In genomic region chr11:118459051-118459450, GRCm38 (mm10) we compare ENCODE assay signal across 8 mouse cellular contexts. TPM values are rescaled to one million over a fixed set of nuclear protein-coding genes. Genes with fewer than 3 reads are reported as not detected.
DNase-seq lines count a peak whose midpoint lies in the region; ATAC-seq and TF ChIP-seq lines count a peak whose summit lies in the region.

No protein-coding gene starts in this region.

- intact Hi-C loops in heart, postnatal 10 days (cut with DNase I), result no loop called here

- no peaks in the 10 kb centered on the region for H3K9me3 ChIP-seq in limb, embryonic 14.5 days (ENCODE audit: control insufficient read depth, low read length)

- no peak for TF ChIP-seq POLR2A in limb, embryonic 14.5 days (IDR thresholded peaks at IDR 0.05; ENCODE audit: borderline replicate concordance, extremely low read depth, insufficient read depth, insufficient read length)

- H3K4me2 ChIP-seq in limb, embryonic 14.5 days (replicated peaks; ENCODE audit: low read depth, low read length, severe bottlenecking), result no peak overlapping the region

- peak; percentile 22 for DNase-seq in CD4-positive, CD25-positive, alpha-beta regulatory T cell, adult 2 months (ENCODE audit: low read depth, low spot score)
- peak; percentile 41 for DNase-seq in brain, adult 2 months (ENCODE audit: low read depth, low spot score)
- DNase-seq in heart, postnatal 10 days, result peak; percentile 72 to 80
- no peak for DNase-seq in limb, embryonic 14.5 days (ENCODE audit: low spot score)
- no peak for DNase-seq in layer of hippocampus, postnatal 36 days
- no peak for DNase-seq in layer of hippocampus, postnatal 25 days (ENCODE audit: extremely low spot score in 1 of 2, low spot score in 1 of 2)

- no peak overlapping the region for H3K27ac ChIP-seq in limb, embryonic 14.5 days (replicated peaks; ENCODE audit: low read depth, low read length)

- no peaks in the 10 kb centered on the region for H3K27me3 ChIP-seq in limb, embryonic 14.5 days (ENCODE audit: control insufficient read depth, insufficient read depth, low read length)

- no peak overlapping the region for H3K4me3 ChIP-seq in limb, embryonic 14.5 days (replicated peaks; ENCODE audit: low read length)

- no peaks in the 10 kb centered on the region for H3K36me3 ChIP-seq in limb, embryonic 14.5 days (ENCODE audit: control insufficient read depth, insufficient read depth, low read length)

- whole genome bisulfite sequencing in limb, embryonic 14.5 days, result 25% methylated on average over 8 of the region's 8 CpGs

- no peak overlapping the region for H3K9ac ChIP-seq in limb, embryonic 14.5 days (ENCODE audit: low read depth, low read length, severe bottlenecking)

- no peaks in the 10 kb centered on the region for H3K4me1 ChIP-seq in limb, embryonic 14.5 days (ENCODE audit: control insufficient read depth, insufficient read depth, low read length)

- ATAC-seq in CD4-positive, CD25-positive, alpha-beta regulatory T cell, adult 4 months, result no peak
- ATAC-seq in limb, embryonic 14.5 days (ENCODE audit: low FRiP score, low read depth), result peak; percentile 60; the same call in 1 of the 2 replicates
- ATAC-seq in neutrophil, adult 5-6 weeks (ENCODE audit: extremely low read depth, insufficient number of reproducible peaks, low FRiP score, poor library complexity, severe bottlenecking), result 0 out of 2 replicates have a peak, but pooled peaks have one; percentile 13

RNA-seq across cellular contexts. Expression of gene Engase, which starts 17.6 kb away (rescaled TPM):
- 1 to 10 TPM; 2.3 to 5.1 TPM for polyA plus RNA-seq in CD4-positive, CD25-positive, alpha-beta regulatory T cell, adult 4 months (2017; shearing (Covaris generic))
- 1 to 10 TPM; 6.6 to 7.1 TPM for total RNA-seq in heart, postnatal 10 days (2021)
- polyA plus RNA-seq in limb, embryonic 14.5 days (2012; rRNA removed), result 7.9 and 9.6 TPM in 2 replicates
- polyA plus RNA-seq in limb, embryonic 14.5 days (2014; fragmentation: Nextera tagmentation; extraction: Ambion mirVana), result 4.5 and 7.9 TPM in 2 replicates
- 3.0 and 4.8 TPM in 2 replicates for total RNA-seq in neutrophil, adult 5-6 weeks (2017)
- 10 to 100 TPM; 15.2 to 15.5 TPM for total RNA-seq in layer of hippocampus, postnatal 36 days (2021)
- total RNA-seq in layer of hippocampus, postnatal 25 days (2021), result 10 to 100 TPM; 12.3 to 14.1 TPM

RNA-seq across cellular contexts. Expression of gene C1qtnf1, which starts 31.0 kb away (rescaled TPM):
- not detected for polyA plus RNA-seq in CD4-positive, CD25-positive, alpha-beta regulatory T cell, adult 4 months (2017; shearing (Covaris generic))
- total RNA-seq in heart, postnatal 10 days (2021), result 10 to 100 TPM; 38.0 to 38.4 TPM
- 12.5 and 16.0 TPM in 2 replicates for polyA plus RNA-seq in limb, embryonic 14.5 days (2012; rRNA removed)
- polyA plus RNA-seq in limb, embryonic 14.5 days (2014; fragmentation: Nextera tagmentation; extraction: Ambion mirVana), result 10.3 and 12.4 TPM in 2 replicates
- not detected in 2 replicates for total RNA-seq in neutrophil, adult 5-6 weeks (2017)
- 1 to 10 TPM; 2.2 to 2.7 TPM for total RNA-seq in layer of hippocampus, postnatal 36 days (2021)
- 1 to 10 TPM; 2.7 to 3.2 TPM for total RNA-seq in layer of hippocampus, postnatal 25 days (2021)

RNA-seq across cellular contexts. Expression of gene Cant1, which starts 40.2 kb away (rescaled TPM):
- polyA plus RNA-seq in CD4-positive, CD25-positive, alpha-beta regulatory T cell, adult 4 months (2017; shearing (Covaris generic)), result 10 to 100 TPM; 12.9 to 13.6 TPM
- 10 to 100 TPM; 20.4 to 22.0 TPM for total RNA-seq in heart, postnatal 10 days (2021)
- 47.7 and 61.8 TPM in 2 replicates for polyA plus RNA-seq in limb, embryonic 14.5 days (2012; rRNA removed)
- 29.3 and 35.3 TPM in 2 replicates for polyA plus RNA-seq in limb, embryonic 14.5 days (2014; fragmentation: Nextera tagmentation; extraction: Ambion mirVana)
- 30.5 and 34.5 TPM in 2 replicates for total RNA-seq in neutrophil, adult 5-6 weeks (2017)
- total RNA-seq in layer of hippocampus, postnatal 36 days (2021), result 10 to 100 TPM; 39.9 TPM
- 10 to 100 TPM; 38.7 to 39.0 TPM for total RNA-seq in layer of hippocampus, postnatal 25 days (2021)

RNA-seq across cellular contexts. Expression of gene Lgals3bp, which starts 57.2 kb away (rescaled TPM):
- 100 to 1,000 TPM in 1 of 2 experiments, 10 to 100 TPM in 1; 93.7 to 163 TPM for polyA plus RNA-seq in CD4-positive, CD25-positive, alpha-beta regulatory T cell, adult 4 months (2017; shearing (Covaris generic))
- total RNA-seq in heart, postnatal 10 days (2021), result 10 to 100 TPM; 31.3 to 31.7 TPM
- polyA plus RNA-seq in limb, embryonic 14.5 days (2012; rRNA removed), result 13.7 and 19.7 TPM in 2 replicates
- 8.2 and 8.7 TPM in 2 replicates for polyA plus RNA-seq in limb, embryonic 14.5 days (2014; fragmentation: Nextera tagmentation; extraction: Ambion mirVana)
- total RNA-seq in neutrophil, adult 5-6 weeks (2017), result 16.5 and 16.7 TPM in 2 replicates
- total RNA-seq in layer of hippocampus, postnatal 36 days (2021), result 10 to 100 TPM; 17.1 to 17.3 TPM
- 10 to 100 TPM; 13.5 to 14.2 TPM for total RNA-seq in layer of hippocampus, postnatal 25 days (2021)

Comparison
In these comparisons a context has a peak if more than half of its experiments do, and no peak if none do; other contexts are left out.
1. DNase-seq: peak in CD4-positive, CD25-positive, alpha-beta regulatory T cell, adult 2 months (single experiment), brain, adult 2 months (single experiment) and heart, postnatal 10 days (2 of 2); none in limb, embryonic 14.5 days (single experiment), layer of hippocampus, postnatal 36 days (0 of 2) and layer of hippocampus, postnatal 25 days (0 of 2).
2. RNA of gene C1qtnf1, which starts 31.0 kb away (total RNA-seq): 38.0 to 38.4 TPM in heart, postnatal 10 days; 2.7 to 3.2 TPM in layer of hippocampus, postnatal 25 days, 2.2 to 2.7 TPM in layer of hippocampus, postnatal 36 days and not detected in neutrophil, adult 5-6 weeks; every median in the first group is over 4 times any median in the second.